Mouse (Mus musculus): Measurements from ENCODE around the gene Opn4. TPM values are rescaled to one million over a fixed set of nuclear protein-coding genes. Genes with fewer than 3 reads are reported as not detected.

Opn4 gene
- not detected for total RNA-seq (2018; cell fraction: chromatin; rRNA removed)
- total RNA-seq (2018; cell fraction: cytosol; rRNA removed), result not detected
- total RNA-seq (2018; cell fraction: nucleus; rRNA removed), result not detected
- not detected in 3 replicates for polyA plus RNA-seq (2018)

DNA sequence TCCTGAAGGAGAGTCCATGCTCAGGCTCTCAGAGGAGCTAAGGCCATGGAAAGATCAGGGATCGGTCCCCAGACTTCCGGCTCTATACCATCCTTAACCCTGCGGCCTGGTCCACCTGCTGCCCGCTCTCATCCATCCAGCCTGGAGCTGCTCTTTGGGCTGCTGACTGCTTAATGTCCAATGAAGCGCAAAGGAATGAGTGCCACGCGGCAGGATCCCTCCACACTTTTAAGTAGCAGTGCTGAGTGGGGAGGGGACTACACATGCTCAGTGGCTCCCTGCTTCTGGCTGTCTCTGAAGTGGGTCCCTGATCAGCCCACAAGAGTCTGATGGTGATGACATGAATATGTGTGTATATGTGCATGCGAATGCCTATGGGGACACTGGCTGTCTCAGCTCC is at the start of gene Opn4:
TSS of gene Opn4 (minus strand) at position 202 of the 400 bp plus-strand sequence.
- Histone ChIP-seq H3K79me2 (ENCODE audit: inconsistent target) (no peaks in the 10 kb centered on the region), H3K36me3 (ENCODE audit: inconsistent target) (no peaks in the 10 kb centered on the region), H3K4me3 (ENCODE audit: inconsistent target) (no peak within 1 kb of the TSS), H3K27ac (no peak within 1 kb of the TSS)
- 87% methylated on average over 7 of the region's 8 CpGs for WGBS (ENCODE audit: missing documents)

DNA sequence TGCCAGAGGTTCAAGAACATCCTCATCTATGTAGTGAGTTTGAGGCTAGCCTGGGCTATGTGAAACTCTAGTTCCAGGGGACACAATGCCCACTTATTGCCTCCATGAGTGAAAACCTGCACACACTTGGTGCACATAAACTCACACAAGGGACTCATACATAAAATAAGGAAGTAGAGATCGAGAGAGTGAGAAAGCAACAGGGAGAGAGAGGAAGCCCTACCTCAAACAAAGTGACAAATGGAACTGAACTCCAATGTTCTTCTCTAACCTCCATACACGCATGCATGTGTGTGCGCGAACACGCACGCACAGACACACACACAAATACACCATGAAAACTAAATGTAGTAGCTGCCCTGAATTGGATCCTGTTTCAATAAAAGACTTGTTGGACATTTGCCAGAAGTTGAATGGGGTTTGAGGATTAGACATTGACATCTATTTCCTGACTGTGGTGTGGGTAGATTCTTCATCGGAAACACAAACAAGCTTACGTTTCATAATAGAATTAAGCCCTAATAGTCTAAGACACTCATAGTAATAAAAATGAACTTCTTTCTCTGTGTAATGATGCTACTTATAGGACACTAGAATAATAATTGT is 48.0 kb upstream of the Opn4 start:
- Histone ChIP-seq H3K79me2 (ENCODE audit: inconsistent target) (no peaks in the 10 kb centered on the region), H3K4me3 (ENCODE audit: inconsistent target) (no peak overlapping the region), H3K27ac (no peak overlapping the region), H3K36me3 (ENCODE audit: inconsistent target) (no peaks in the 10 kb centered on the region)
- 45% methylated on average over 8 of the region's 8 CpGs for WGBS (ENCODE audit: missing documents)

DNA sequence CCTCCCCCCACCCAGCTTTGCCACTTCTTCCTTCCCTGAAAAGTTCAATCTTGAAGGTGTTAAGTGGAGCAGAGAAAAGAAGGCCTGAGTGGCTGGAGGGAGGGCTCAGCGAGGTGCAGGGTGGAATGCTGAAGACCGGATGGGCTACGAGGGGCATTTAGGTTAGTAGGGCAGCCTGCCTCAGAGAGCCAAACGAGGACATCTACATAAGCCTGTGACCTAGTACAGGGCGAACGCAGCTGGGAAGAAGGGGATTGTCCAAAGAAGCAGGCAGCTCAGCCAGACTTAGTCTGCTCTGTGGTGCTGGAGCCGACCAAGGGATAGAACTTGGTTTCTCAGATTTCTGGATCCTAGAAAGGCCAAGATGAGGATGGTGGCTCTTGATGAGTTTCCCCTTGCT is 44.2 kb upstream of the Opn4 start:
- H3K4me3 ChIP-seq (ENCODE audit: inconsistent target), result no peak overlapping the region
- WGBS (ENCODE audit: missing documents), result 89% methylated on average over 7 of the region's 7 CpGs
- no peaks in the 10 kb centered on the region for H3K36me3 ChIP-seq (ENCODE audit: inconsistent target)
- no peaks in the 10 kb centered on the region for H3K79me2 ChIP-seq (ENCODE audit: inconsistent target)
- H3K27ac ChIP-seq, result no peak overlapping the region

DNA sequence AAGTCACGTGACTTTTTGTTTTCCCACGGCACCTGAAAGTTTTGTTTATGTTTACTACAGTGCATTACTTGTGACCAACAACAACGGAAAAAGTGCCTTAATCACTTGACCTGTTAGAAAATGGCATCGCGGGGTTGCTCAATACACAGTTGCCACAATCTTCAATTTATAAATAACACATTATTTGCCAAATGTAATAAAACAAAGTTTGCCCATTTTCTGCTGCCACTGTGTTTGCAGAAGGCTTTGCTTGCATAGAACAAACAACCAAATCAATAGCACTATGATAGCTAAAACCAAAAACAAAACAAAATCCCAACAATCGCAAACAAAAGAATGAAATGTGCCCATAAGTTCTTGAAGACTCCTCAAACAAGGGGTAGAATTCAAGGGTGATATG is 35.8 kb upstream of the Opn4 start:
- H3K4me3 ChIP-seq (ENCODE audit: inconsistent target), result no peak overlapping the region
- H3K36me3 ChIP-seq (ENCODE audit: inconsistent target), result no peaks in the 10 kb centered on the region
- H3K79me2 ChIP-seq (ENCODE audit: inconsistent target), result no peaks in the 10 kb centered on the region
- WGBS (ENCODE audit: missing documents), result 97% methylated on average over 4 of the region's 6 CpGs
- H3K27ac ChIP-seq, result no peak overlapping the region

DNA sequence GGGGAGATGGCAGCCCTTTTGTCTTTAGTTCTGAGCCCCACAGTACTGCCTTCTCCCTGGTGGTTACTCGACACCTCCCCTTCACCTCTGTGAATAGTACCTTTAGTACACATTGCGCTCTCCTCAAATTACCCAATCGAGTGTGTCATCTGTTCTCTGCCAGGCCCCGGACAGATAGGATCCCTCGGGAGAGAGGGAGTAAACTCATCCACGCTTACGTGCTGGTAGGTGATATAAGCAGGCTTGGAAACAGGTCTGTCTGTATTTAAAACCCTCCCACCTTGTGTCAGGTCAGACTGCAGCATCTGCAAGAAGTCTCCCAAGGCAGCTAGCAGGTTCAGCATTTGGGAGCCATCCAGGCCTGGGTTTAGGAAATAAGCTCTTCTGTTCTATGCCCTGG is 35.2 kb upstream of the Opn4 start:
- no peaks in the 10 kb centered on the region for H3K79me2 ChIP-seq (ENCODE audit: inconsistent target)
- WGBS (ENCODE audit: missing documents), result 81% methylated on average over 7 of the region's 7 CpGs

DNA sequence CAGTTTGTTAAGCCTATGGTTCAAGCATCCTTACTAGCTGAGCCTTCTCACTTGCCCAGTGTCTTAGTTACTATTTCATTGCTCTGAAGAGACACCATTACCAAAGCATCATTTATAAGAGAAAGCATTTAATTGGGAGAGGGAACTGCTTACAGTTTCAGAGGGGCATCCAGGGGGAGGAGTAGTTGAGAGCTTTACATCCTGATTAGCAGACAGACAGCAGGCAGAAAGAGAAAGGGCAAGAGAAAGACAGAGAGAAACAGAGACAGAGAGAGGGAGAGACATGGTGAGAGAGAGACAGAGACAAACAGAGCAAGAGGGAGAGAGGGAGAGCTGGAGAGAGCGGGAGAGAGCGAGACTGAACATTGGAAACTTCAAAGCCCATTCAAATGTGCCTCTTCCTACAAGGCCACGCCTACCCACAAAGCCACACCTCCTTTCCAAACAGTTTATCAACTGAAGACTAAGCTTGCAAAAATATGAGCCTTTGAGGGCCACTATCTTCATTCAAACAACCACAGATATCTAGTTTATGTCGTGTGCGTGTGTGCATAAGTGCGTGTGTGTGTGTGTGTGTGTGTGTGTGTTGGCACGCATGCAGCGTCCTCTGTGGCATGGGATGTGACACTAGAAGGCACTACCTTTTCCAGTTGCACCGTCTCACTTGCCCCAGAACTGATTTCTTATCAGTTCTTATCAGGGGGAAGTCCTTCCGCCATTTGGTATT is 32.9 kb upstream of the Opn4 start:
- 72% methylated on average over 10 of the region's 10 CpGs for WGBS (ENCODE audit: missing documents)
- no peak overlapping the region for H3K4me3 ChIP-seq (ENCODE audit: inconsistent target)
- no peak overlapping the region for H3K27ac ChIP-seq
- H3K79me2 ChIP-seq (ENCODE audit: inconsistent target), result no peaks in the 10 kb centered on the region
- no peaks in the 10 kb centered on the region for H3K36me3 ChIP-seq (ENCODE audit: inconsistent target)

More for the DNA sequence above, 35.2 kb upstream of the Opn4 start:
- no peaks in the 10 kb centered on the region for H3K36me3 ChIP-seq (ENCODE audit: inconsistent target)
- no peak overlapping the region for H3K4me3 ChIP-seq (ENCODE audit: inconsistent target)
- H3K27ac ChIP-seq, result no peak overlapping the region

DNA sequence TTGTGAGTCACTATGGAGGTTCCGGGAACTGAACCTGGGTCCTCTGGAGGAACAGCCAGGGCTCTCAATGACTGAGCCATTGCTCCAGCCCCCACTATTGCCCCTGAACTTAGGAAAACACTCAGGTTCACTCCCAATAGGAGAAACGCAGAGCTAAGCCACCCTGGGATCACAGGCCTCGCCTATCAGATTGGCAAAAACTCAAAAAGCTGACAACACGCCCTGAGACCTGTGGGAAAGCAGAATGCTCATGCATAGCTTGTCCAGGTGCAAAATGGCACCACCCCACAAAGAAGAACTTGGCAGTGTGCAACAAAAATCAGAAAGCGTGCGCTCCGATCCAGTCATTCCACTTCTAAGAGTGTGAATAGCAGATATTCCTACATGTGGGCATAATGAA is 26.9 kb upstream of the Opn4 start:
- Histone ChIP-seq H3K27ac (no peak overlapping the region), H3K36me3 (ENCODE audit: inconsistent target) (no peaks in the 10 kb centered on the region), H3K4me3 (ENCODE audit: inconsistent target) (no peak overlapping the region), H3K79me2 (ENCODE audit: inconsistent target) (no peaks in the 10 kb centered on the region)
- 90% methylated on average over 7 of the region's 7 CpGs for WGBS (ENCODE audit: missing documents)

DNA sequence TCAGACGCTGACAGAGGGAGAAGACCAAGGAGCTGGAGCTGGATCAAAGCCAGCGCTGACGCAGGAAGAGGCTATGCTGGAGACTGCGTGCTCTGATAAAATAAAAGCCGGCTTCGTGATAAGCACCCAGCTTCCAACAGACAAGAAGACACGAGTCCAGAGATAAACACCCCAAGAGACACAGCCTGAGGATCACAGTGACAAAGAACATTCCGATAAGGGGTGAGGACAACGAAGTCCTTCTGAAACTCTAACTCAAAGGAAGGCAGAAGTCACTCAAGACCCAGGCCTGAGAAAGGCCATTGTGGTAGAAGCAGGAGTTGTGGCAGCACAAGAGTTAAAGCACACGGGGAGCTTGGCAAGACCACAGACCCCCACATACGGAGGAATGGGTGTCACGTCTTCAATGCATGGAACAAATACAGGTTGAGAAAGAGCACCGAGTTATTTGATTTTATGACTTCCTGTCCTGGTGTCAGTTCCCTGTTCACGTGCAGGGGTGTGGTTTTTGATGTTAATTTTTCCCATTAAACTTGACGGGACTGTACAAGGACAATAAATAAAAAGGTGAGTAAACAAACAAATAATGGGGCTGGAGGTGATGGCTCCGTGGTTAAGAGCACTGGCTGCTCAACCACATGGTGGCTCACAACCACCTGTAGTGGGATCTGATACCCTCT is 23.7 kb upstream of the Opn4 start:
- no peak overlapping the region for H3K27ac ChIP-seq
- H3K79me2 ChIP-seq (ENCODE audit: inconsistent target), result no peaks in the 10 kb centered on the region
- H3K4me3 ChIP-seq (ENCODE audit: inconsistent target), result no peak overlapping the region
- H3K36me3 ChIP-seq (ENCODE audit: inconsistent target), result no peaks in the 10 kb centered on the region
- WGBS (ENCODE audit: missing documents), result 61% methylated on average over 16 of the region's 16 CpGs

DNA sequence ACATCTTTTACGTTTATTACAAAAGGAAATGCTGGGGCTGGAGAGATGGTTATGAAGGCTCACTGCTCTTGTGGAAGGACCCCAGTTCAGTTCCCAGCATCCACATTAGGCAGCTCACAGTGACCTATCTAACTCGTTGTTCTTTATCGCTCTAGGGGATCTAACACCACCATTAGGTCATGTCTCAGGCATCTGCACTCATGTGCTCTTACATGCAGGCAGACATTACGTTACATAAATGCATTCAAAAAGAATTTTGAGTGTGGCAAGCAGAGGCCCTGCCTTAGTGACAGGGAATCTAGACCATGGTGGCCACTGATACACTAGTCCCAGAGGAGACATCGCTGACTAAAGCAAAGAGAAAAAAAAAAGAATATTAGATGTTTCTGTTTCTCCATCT is 23.1 kb upstream of the Opn4 start:
- no peak overlapping the region for H3K4me3 ChIP-seq (ENCODE audit: inconsistent target)
- H3K27ac ChIP-seq, result no peak overlapping the region
- WGBS (ENCODE audit: missing documents), result 86% methylated on average over 5 of the region's 5 CpGs
- H3K79me2 ChIP-seq (ENCODE audit: inconsistent target), result no peaks in the 10 kb centered on the region
- no peaks in the 10 kb centered on the region for H3K36me3 ChIP-seq (ENCODE audit: inconsistent target)

DNA sequence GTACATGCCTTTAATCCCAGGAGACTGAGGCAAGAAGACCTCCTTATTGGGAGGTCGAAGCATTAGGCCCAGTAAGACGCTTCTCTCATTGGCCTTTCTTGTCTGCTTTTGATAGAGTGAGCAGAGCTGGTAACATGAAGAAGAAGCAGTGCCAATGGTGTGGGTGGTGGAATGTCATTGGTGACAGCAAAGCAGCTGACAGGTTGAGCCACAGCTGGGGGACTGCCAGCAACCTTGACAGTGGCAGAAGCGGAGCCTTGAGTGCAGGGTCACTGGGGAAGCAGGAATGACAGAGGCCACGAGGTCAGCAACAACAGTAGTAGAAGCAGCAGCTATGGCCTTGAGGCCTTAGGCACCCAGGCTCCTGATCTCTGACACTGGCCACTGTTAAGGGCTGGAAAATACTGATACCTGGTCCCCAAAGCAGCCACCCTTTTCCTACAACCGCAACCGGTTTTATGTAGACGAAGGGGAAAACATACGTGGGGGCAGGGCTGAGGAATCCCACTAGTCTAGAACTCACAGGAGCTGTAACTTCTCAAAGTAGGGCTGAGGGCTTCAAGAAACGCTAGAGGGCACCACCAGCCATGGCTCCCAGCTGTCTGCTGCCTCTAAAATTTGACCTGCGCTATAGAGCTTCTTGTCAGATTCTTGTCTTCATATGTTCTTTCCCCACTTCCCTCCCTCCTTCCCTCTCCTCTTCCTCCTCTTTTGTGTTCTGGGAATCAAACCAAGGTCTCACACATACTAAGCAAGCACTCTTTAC is 20.9 kb upstream of the Opn4 start:
- H3K27ac ChIP-seq, result no peak overlapping the region
- H3K79me2 ChIP-seq (ENCODE audit: inconsistent target), result no peaks in the 10 kb centered on the region
- H3K4me3 ChIP-seq (ENCODE audit: inconsistent target), result no peak overlapping the region
- H3K36me3 ChIP-seq (ENCODE audit: inconsistent target), result no peaks in the 10 kb centered on the region
- WGBS (ENCODE audit: missing documents), result 37% methylated on average over 10 of the region's 10 CpGs

DNA sequence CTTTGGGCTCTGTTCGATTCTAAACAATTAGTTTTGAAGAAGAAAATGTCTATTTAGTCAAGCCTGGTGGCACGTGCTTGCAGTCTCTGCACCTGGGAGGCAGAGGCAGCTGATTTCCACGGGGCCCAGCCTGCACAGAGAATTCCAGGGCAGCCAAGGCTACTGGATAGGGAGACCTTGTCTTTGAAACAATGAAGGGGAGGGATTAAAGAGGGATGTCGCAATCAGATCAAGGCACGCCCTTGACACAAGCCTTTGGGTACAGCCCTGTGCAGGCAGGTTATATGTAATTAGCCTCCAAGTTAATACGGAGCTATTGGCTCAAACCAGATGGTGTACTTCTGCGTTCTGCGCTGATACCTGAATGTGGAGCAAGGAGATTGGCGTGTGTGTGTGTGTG is 18.9 kb upstream of the Opn4 start:
- Histone ChIP-seq H3K27ac (no peak overlapping the region), H3K4me3 (ENCODE audit: inconsistent target) (no peak overlapping the region), H3K79me2 (ENCODE audit: inconsistent target) (no peaks in the 10 kb centered on the region), H3K36me3 (ENCODE audit: inconsistent target) (no peaks in the 10 kb centered on the region)
- WGBS (ENCODE audit: missing documents), result 47% methylated on average over 5 of the region's 9 CpGs

DNA sequence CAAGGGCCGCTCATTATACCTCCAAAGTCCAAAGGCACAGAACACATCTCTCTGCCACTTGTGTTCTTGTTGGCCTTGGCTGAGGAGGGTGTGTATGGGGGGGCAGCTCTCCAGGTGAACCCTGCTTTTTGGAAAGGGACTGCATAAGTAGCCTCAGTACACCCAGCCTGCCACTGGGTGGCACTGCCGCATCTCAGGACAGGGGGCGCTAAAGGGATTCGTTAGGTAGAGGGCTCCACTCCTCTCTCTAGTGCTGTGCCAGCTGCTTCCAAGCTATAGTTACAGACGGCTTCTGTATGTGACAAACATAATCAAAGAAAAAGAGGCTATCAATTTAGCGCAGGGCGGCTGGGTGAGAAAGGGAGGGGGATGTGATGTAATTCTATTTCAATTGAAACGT is 16.9 kb upstream of the Opn4 start:
- no peak overlapping the region for H3K4me3 ChIP-seq (ENCODE audit: inconsistent target)
- H3K79me2 ChIP-seq (ENCODE audit: inconsistent target), result no peaks in the 10 kb centered on the region
- 4% methylated on average over 7 of the region's 8 CpGs for WGBS (ENCODE audit: missing documents)
- H3K36me3 ChIP-seq (ENCODE audit: inconsistent target), result no peaks in the 10 kb centered on the region
- no peak overlapping the region for H3K27ac ChIP-seq

DNA sequence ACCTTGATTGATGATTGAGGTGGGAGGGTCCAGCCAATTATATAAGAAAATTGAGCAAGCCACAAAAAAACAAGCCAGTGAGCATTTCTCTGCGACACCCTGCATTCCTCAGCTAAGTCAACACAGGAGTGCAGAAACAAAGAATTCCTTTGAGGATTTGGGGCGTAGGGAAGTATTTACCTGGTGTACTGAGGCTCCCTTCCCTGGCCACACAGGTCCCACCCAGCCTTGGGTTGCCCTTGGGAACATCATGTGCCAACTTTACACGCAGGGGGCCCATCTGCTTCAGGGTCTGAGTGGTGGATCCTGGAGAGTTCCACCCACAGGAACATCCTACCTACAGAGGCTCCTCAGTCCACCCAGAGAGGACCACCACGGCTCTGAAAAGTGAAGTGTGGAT is 15.7 kb upstream of the Opn4 start:
- Histone ChIP-seq H3K4me3 (ENCODE audit: inconsistent target) (no peak overlapping the region), H3K36me3 (ENCODE audit: inconsistent target) (no peaks in the 10 kb centered on the region), H3K79me2 (ENCODE audit: inconsistent target) (no peaks in the 10 kb centered on the region), H3K27ac (no peak overlapping the region)
- WGBS (ENCODE audit: missing documents), result 89% methylated on average over 4 of the region's 4 CpGs

DNA sequence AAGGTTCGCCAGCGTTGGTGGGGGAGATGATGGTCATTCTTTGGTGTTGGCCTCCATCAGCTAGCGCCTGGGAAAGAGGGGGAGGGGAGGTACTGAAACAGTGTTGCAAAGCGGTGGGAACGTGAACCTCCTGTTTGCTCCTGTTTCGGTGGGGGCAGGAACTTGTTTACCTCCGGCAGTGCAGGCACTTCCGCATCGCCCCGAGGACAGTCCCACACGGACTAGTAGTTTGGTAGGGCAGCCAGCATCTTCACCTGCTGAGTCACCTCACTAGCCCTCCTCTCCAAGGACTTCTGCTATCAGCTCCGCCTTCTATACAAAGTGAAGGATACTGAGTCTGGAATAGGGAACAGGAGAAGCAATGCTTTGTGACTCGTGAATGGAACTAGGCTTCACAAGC is 15.1 kb upstream of the Opn4 start:
- Histone ChIP-seq H3K27ac (no peak overlapping the region), H3K79me2 (ENCODE audit: inconsistent target) (no peaks in the 10 kb centered on the region), H3K4me3 (ENCODE audit: inconsistent target) (no peak overlapping the region), H3K36me3 (ENCODE audit: inconsistent target) (no peaks in the 10 kb centered on the region)
- 2% methylated on average over 13 of the region's 13 CpGs for WGBS (ENCODE audit: missing documents)

All from macrophage (primary cell).